In the genomic region with DNA sequence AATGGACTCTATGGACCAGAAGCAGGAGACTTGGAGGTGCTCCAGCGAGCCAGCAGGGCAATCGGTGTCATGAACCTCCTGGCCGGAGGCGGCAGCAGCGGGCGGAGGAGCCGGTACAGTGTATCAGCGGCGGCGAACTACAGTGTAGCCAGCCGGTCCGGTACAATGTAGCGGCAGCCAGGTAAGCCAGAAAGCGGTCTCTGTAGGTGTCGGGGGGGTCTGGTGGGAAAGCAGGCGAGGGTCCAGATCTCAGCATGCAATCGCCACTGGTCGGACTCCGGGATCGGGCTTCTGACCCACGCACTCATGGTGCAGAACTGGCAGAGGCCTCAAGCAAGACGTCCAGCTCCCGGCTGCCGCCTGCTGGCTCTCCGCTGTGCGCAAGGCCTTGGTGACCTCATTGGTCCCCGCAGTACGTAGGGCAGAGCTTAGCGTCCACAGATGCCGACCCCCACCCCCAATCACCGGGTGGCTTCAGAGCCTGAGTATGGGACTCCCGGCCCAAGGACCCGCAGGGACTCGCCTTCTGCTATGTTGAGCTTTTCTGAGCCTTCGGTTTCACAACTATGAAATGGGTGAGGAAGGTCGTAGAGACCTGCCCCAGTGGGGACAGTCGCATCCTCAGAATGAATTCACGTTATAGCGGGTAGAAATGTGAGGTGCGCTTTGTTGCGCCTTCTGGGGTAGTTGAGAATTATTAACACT, we compare ENCODE assay signal across 8 mouse cellular contexts. TPM values are rescaled to one million over a fixed set of nuclear protein-coding genes. Genes with fewer than 3 reads are reported as not detected.
DNase-seq lines count a peak whose midpoint lies in the region; ATAC-seq and TF ChIP-seq lines count a peak whose summit lies in the region.

No protein-coding gene starts in this region.

- peak overlapping the region; percentile 89 for H3K4me3 ChIP-seq in cortical plate, adult 2 months (ENCODE audit: insufficient read depth, low read length)
- peak overlapping the region; percentile 97 for H3K4me3 ChIP-seq in megakaryocyte, embryonic 14.5 days (replicated peaks)

- peak; percentile 65; the same call in 1 of the 2 replicates for TF ChIP-seq POLR2A in cortical plate, adult 2 months (IDR thresholded peaks at IDR 0.05; ENCODE audit: extremely low read depth, insufficient read depth, low read length)

- H3K27ac ChIP-seq in cortical plate, adult 2 months (ENCODE audit: insufficient read depth, low read length): peak overlapping the region; percentile 71

- peaks cover under 1% of the 10 kb centered on the region for H3K27me3 ChIP-seq in megakaryocyte, embryonic 14.5 days (replicated peaks)

- peak; percentile 43 for TF ChIP-seq CTCF in cortical plate, adult 2 months (IDR thresholded peaks at IDR 0.05; ENCODE audit: extremely low read depth, insufficient read depth, low read length)

- H3K36me3 ChIP-seq in megakaryocyte, embryonic 14.5 days (replicated peaks; ENCODE audit: low read length): peaks cover 27% of the 10 kb centered on the region

- ATAC-seq in activated CD4-positive, CD25-positive, alpha-beta regulatory T cell, adult 4 months: peak; percentile 93

- H3K9me3 ChIP-seq in megakaryocyte, embryonic 14.5 days: peaks cover 5% of the 10 kb centered on the region

- H3K4me1 ChIP-seq in cortical plate, adult 2 months (ENCODE audit: control insufficient read depth, insufficient read depth, low read length): no peaks in the 10 kb centered on the region
- H3K4me1 ChIP-seq in megakaryocyte, embryonic 14.5 days: peaks cover 63% of the 10 kb centered on the region

- DNase-seq in gastrocnemius, adult 8-10 months (ENCODE audit: low spot score in 2 of 2): peak; percentile 90
- DNase-seq in hindlimb bud, embryonic 11.5 days (ENCODE audit: extremely low spot score, low read depth, low spot score): peak; percentile 74
- peak; percentile 90 to 93 for DNase-seq in left cerebral cortex, adult 8-10 months (ENCODE audit: low spot score in 2 of 2)
- DNase-seq in right cerebral cortex, postnatal 10 days (ENCODE audit: low spot score in 2 of 2): peak; percentile 93 to 94
- peak; percentile 96 for DNase-seq in urinary bladder, postnatal 25 days (ENCODE audit: low spot score)

RNA-seq across cellular contexts. Expression of a gene that starts 19.7 kb away (rescaled TPM):
- polyA plus RNA-seq in activated CD4-positive, CD25-positive, alpha-beta regulatory T cell, adult 4 months (2017; shearing (Covaris generic)): 10 to 100 TPM in 1 of 2 experiments, 1 to 10 TPM in 1; 5.6 to 11.1 TPM
- polyA plus RNA-seq in cortical plate, adult 2 months (2012; rRNA removed): 42.8 and 43.2 TPM in 2 replicates
- total RNA-seq in gastrocnemius, adult 8-10 months (2022): 10 to 100 TPM; 36.9 to 47.1 (median 38.2) TPM
- 10 to 100 TPM; 54.1 to 61.0 (median 57.0) TPM for total RNA-seq in left cerebral cortex, adult 8-10 months (2022)
- polyA plus RNA-seq in megakaryocyte, embryonic 14.5 days (2012; ENCODE audit: insufficient read depth, low replicate concordance): 20.7 and 47.5 TPM in 2 replicates

RNA-seq across cellular contexts. Expression of a gene that starts 31.8 kb away (rescaled TPM):
- under 1 TPM; 0.53 to 0.68 TPM for polyA plus RNA-seq in activated CD4-positive, CD25-positive, alpha-beta regulatory T cell, adult 4 months (2017; shearing (Covaris generic))
- 491 and 518 TPM in 2 replicates for polyA plus RNA-seq in cortical plate, adult 2 months (2012; rRNA removed)
- total RNA-seq in gastrocnemius, adult 8-10 months (2022): under 1 TPM in 2 of 4 experiments, not detected in 2; 0.17 to 0.24 TPM
- total RNA-seq in left cerebral cortex, adult 8-10 months (2022): 100 to 1,000 TPM; 381 to 406 (median 387) TPM
- 123 and 178 TPM in 2 replicates for polyA plus RNA-seq in megakaryocyte, embryonic 14.5 days (2012; ENCODE audit: insufficient read depth, low replicate concordance)

RNA-seq across cellular contexts. Expression of a gene that starts 34.7 kb away (rescaled TPM):
- polyA plus RNA-seq in activated CD4-positive, CD25-positive, alpha-beta regulatory T cell, adult 4 months (2017; shearing (Covaris generic)): 10 to 100 TPM; 31.5 to 36.9 TPM
- 20.4 and 21.5 TPM in 2 replicates for polyA plus RNA-seq in cortical plate, adult 2 months (2012; rRNA removed)
- total RNA-seq in gastrocnemius, adult 8-10 months (2022): 10 to 100 TPM; 45.0 to 48.8 (median 47.8) TPM
- 10 to 100 TPM; 25.2 to 33.7 (median 32.5) TPM for total RNA-seq in left cerebral cortex, adult 8-10 months (2022)
- 8.8 and 20.1 TPM in 2 replicates for polyA plus RNA-seq in megakaryocyte, embryonic 14.5 days (2012; ENCODE audit: insufficient read depth, low replicate concordance)

RNA-seq across cellular contexts. Expression of a gene that starts 36.1 kb away (rescaled TPM):
- polyA plus RNA-seq in activated CD4-positive, CD25-positive, alpha-beta regulatory T cell, adult 4 months (2017; shearing (Covaris generic)): not detected
- polyA plus RNA-seq in cortical plate, adult 2 months (2012; rRNA removed): 0.02 and 0.06 TPM in 2 replicates
- total RNA-seq in gastrocnemius, adult 8-10 months (2022): under 1 TPM in 1 of 4 experiments, not detected in 3; 0.08 TPM
- total RNA-seq in left cerebral cortex, adult 8-10 months (2022): not detected
- 1.1 TPM in 1 of 2 replicates, not detected in the other for polyA plus RNA-seq in megakaryocyte, embryonic 14.5 days (2012; ENCODE audit: insufficient read depth, low replicate concordance)

Comparison
In these comparisons a context has a peak if more than half of its experiments do, and no peak if none do; other contexts are left out.
1. Peak in every context shown above with its lines: DNase-seq, ATAC-seq, H3K4me3 ChIP-seq and H3K27ac ChIP-seq.
2. RNA of a gene that starts 31.8 kb away (polyA plus RNA-seq): 491 to 518 TPM in cortical plate, adult 2 months and 123 to 178 TPM in megakaryocyte, embryonic 14.5 days; 0.53 to 0.68 TPM in activated CD4-positive, CD25-positive, alpha-beta regulatory T cell, adult 4 months; every median in the first group is over 10 times any median in the second.